Mouse (Mus musculus) 3T3-L1 (cell line): Measurements from ENCODE around the gene Pnkd.

Experiments
- DNase-seq: peaks from one replicate; pipeline ENCODE4 v3.0.0-alpha.2; 2015; ENCODE audit warnings: low read depth, low spot score

The Pnkd gene

GRCm38 (mm10) chr1:74357531-74357930 lies 72.8 kb downstream of the Pnkd start:
- no peak for DNase-seq

GRCm38 (mm10) chr1:74359952-74360517 lies 75.3 kb downstream of the Pnkd start:
- no peak for DNase-seq

- peak; percentile 96 for DNase-seq
These were observed 77.1 kb downstream of the Pnkd start, which contains the start of gene Catip for GRCm38 (mm10) chr1:74361812-74362211. Gene Catip, plus strand, starts transcription at chr1:74362108.

- DNase-seq, result no peak
These were observed 77.8 kb downstream of the Pnkd start for GRCm38 (mm10) chr1:74362325-74363229.

GRCm38 (mm10) chr1:74363437-74363836 lies 78.7 kb downstream of the Pnkd start:
- no peak for DNase-seq

GRCm38 (mm10) chr1:74364270-74364669 lies 79.5 kb downstream of the Pnkd start:
- no peak for DNase-seq

GRCm38 (mm10) chr1:74367886-74368645 lies 83.3 kb downstream of the Pnkd start:
- no peak for DNase-seq

GRCm38 (mm10) chr1:74370040-74370439 lies 85.3 kb downstream of the Pnkd start:
- no peak for DNase-seq

- peak; percentile 15 for DNase-seq
These were observed 88.6 kb downstream of the Pnkd start for GRCm38 (mm10) chr1:74373372-74373771.

- DNase-seq, result no peak
These were observed 90.2 kb downstream of the Pnkd start, which contains the start of gene Slc11a1 for GRCm38 (mm10) chr1:74374980-74375379. Gene Slc11a1, plus strand, starts transcription at chr1:74375195.

- no peak for DNase-seq
These were observed 90.8 kb downstream of the Pnkd start for GRCm38 (mm10) chr1:74375561-74375960.

- peak; percentile 41 for DNase-seq
These were observed 91.7 kb downstream of the Pnkd start for GRCm38 (mm10) chr1:74376396-74376795.

- no peak for DNase-seq
These were observed 94.4 kb downstream of the Pnkd start for GRCm38 (mm10) chr1:74379058-74379504.

- no peak for DNase-seq
These were observed 95.8 kb downstream of the Pnkd start for GRCm38 (mm10) chr1:74380484-74380883.

GRCm38 (mm10) chr1:74381588-74382021 lies 96.9 kb downstream of the Pnkd start:
- peak; percentile 37 for DNase-seq

GRCm38 (mm10) chr1:74383385-74383784 lies 98.7 kb downstream of the Pnkd start:
- DNase-seq, result no peak

GRCm38 (mm10) chr1:74384525-74384924 lies 99.8 kb downstream of the Pnkd start:
- DNase-seq, result no peak

- no peak for DNase-seq
These were observed 100.3 kb downstream of the Pnkd start for GRCm38 (mm10) chr1:74385064-74385463.

GRCm38 (mm10) chr1:74385531-74385930 lies 100.8 kb downstream of the Pnkd start:
- no peak for DNase-seq

- no peak for DNase-seq
These were observed 101.6 kb downstream of the Pnkd start for GRCm38 (mm10) chr1:74386363-74386713.

- DNase-seq, result peak; percentile 95
These were observed 102.1 kb downstream of the Pnkd start for GRCm38 (mm10) chr1:74386714-74387385.
